Mouse (Mus musculus) liver, embryonic 13.5 days (tissue): ENCODE measurements around the gene Inhbe. TPM values are rescaled to one million over a fixed set of nuclear protein-coding genes. Genes with fewer than 3 reads are reported as not detected.

Source experiments
- ATAC-seq: fragments of 200-750 bp; cut with Nextera tagmentation; 2 replicates; pipeline ENCODE4 v1.8.0; 2017; ENCODE audit warnings: low read depth, mild to moderate bottlenecking, moderate number of reproducible peaks, moderate library complexity
- DNase-seq: peaks from one replicate; pipeline ENCODE4 v3.0.0; 2022
- H3K27ac ChIP-seq: fragments of 300-500 bp; sonication (generic); 2 replicates; pipeline ENCODE4 v1.5.1; 2015; ENCODE audit warnings: moderate library complexity, mild to moderate bottlenecking, inconsistent platforms
- H3K27me3 ChIP-seq: fragments of 300-500 bp; sonication (generic); 2 replicates; pipeline ENCODE4 v1.6.1; 2015; ENCODE audit warnings: mild to moderate bottlenecking, inconsistent platforms
- H3K36me3 ChIP-seq: fragments of 300-500 bp; sonication (generic); 2 replicates; pipeline ENCODE4 v1.6.1; 2015; ENCODE audit warnings: mild to moderate bottlenecking, inconsistent platforms
- H3K4me1 ChIP-seq: fragments of 300-500 bp; sonication (generic); replicated peaks from 2 replicates; pipeline ENCODE4 v1.6.1; 2015; ENCODE audit warnings: inconsistent platforms
- H3K4me2 ChIP-seq: fragments of 300-500 bp; sonication (generic); 2 replicates; pipeline ENCODE4 v1.6.1; 2015; ENCODE audit warnings: inconsistent platforms, mild to moderate bottlenecking, moderate library complexity
- H3K4me3 ChIP-seq: fragments of 300-500 bp; sonication (generic); replicated peaks from 2 replicates; pipeline ENCODE4 v1.5.1; 2015; ENCODE audit warnings: mild to moderate bottlenecking, inconsistent platforms
- H3K9ac ChIP-seq: fragments of 300-500 bp; sonication (generic); 2 replicates; pipeline ENCODE4 v1.6.1; 2015; ENCODE audit warnings: mild to moderate bottlenecking, inconsistent platforms
- H3K9me3 ChIP-seq: fragments of 300-500 bp; sonication (generic); replicated peaks from 2 replicates; pipeline ENCODE4 v1.6.1; 2016; ENCODE audit warnings: inconsistent platforms
- WGBS: fragments of 180-500 bp; shearing (Covaris S2); methylation state at CpG from one replicate; pipeline ENCODE4 v1.1.7; 2015; ENCODE audit not compliant: insufficient replicate concordance; 5-methylcytosine and 5-hydroxymethylcytosine counted together
- polyA plus RNA-seq: library from polyadenylated mRNA; unstranded; fragments of >200 nt; fragmentation: Nextera tagmentation; extraction: Ambion mirVana; gene quantifications from 2 replicates; pipeline ENCODE4 v1.2.1, GENCODE M21; 2015

Gene Inhbe
- polyA plus RNA-seq, 1 experiment from 2014 or later: 0.38 TPM

GRCm38 (mm10) chr10:127303136-127303535 is 51.1 kb downstream of the Inhbe start:
- Histone ChIP-seq H3K4me2 (no peak overlapping the region), H3K9ac (no peak overlapping the region), H3K4me1 (no peaks in the 10 kb centered on the region), H3K4me3 (no peak overlapping the region), H3K27me3 (no peaks in the 10 kb centered on the region), H3K9me3 (no peaks in the 10 kb centered on the region), H3K27ac (no peak overlapping the region), H3K36me3 (peaks cover 99% of the 10 kb centered on the region)
- DNase-seq: no peak
- WGBS: 90% methylated on average over 11 of the region's 11 CpGs
- ATAC-seq: no peak

GRCm38 (mm10) chr10:127300361-127300760 is 53.9 kb downstream of the Inhbe start:
- H3K9ac ChIP-seq: no peak overlapping the region
- no peak overlapping the region for H3K4me3 ChIP-seq
- peaks cover 99% of the 10 kb centered on the region for H3K36me3 ChIP-seq
- no peak for ATAC-seq
- no peak for DNase-seq
- WGBS: 86% methylated on average over 6 of the region's 6 CpGs
- no peak overlapping the region for H3K27ac ChIP-seq
- no peaks in the 10 kb centered on the region for H3K27me3 ChIP-seq
- H3K9me3 ChIP-seq: no peaks in the 10 kb centered on the region
- H3K4me1 ChIP-seq: peaks cover under 1% of the 10 kb centered on the region; the same call in 1 of the 2 replicates
- H3K4me2 ChIP-seq: no peak overlapping the region

Other genes with a start within 250 kb of the Inhbe start
- 45.6 and 49.0 TPM in 2 replicates for gene Os9, start 233.3 kb downstream of the Inhbe start, polyA plus RNA-seq
- gene B4galnt1, start 189.2 kb downstream of the Inhbe start, polyA plus RNA-seq: 9.3 and 11.0 TPM in 2 replicates
- gene Slc26a10, start 173.8 kb downstream of the Inhbe start, polyA plus RNA-seq: 1.8 and 2.1 TPM in 2 replicates
- gene Arhgef25, start 164.3 kb downstream of the Inhbe start, polyA plus RNA-seq: 8.1 and 8.2 TPM in 2 replicates
- gene Dtx3, start 158.7 kb downstream of the Inhbe start, polyA plus RNA-seq: 16.8 and 19.3 TPM in 2 replicates
- gene Pip4k2c, start 142.8 kb downstream of the Inhbe start, polyA plus RNA-seq: 39.8 and 45.8 TPM in 2 replicates
- gene Kif5a, start 91.1 kb downstream of the Inhbe start, polyA plus RNA-seq: 0.02 and 0.14 TPM in 2 replicates
- gene Dctn2, start 88.0 kb downstream of the Inhbe start, polyA plus RNA-seq: 80.0 and 80.1 TPM in 2 replicates
- 5.9 and 6.5 TPM in 2 replicates for gene Mbd6, start 65.4 kb downstream of the Inhbe start, polyA plus RNA-seq
- 150 and 166 TPM in 2 replicates for gene Mars, start 42.6 kb downstream of the Inhbe start, polyA plus RNA-seq
- 14.0 and 15.1 TPM in 2 replicates for gene Arhgap9, start 32.4 kb downstream of the Inhbe start, polyA plus RNA-seq
- 0.21 and 0.31 TPM in 2 replicates for gene Gli1, start 12.4 kb downstream of the Inhbe start, polyA plus RNA-seq
- 1.6 and 2.0 TPM in 2 replicates for gene Inhbc, start 16.0 kb upstream of the Inhbe start, polyA plus RNA-seq
- 14.4 and 15.3 TPM in 2 replicates for gene R3hdm2, start 25.9 kb upstream of the Inhbe start, polyA plus RNA-seq
- gene Stac3, start 147.3 kb upstream of the Inhbe start, polyA plus RNA-seq: 0.17 and 0.47 TPM in 2 replicates
- 1.9 and 2.8 TPM in 2 replicates for gene Ndufa4l2, start 160.6 kb upstream of the Inhbe start, polyA plus RNA-seq
- 133 and 142 TPM in 2 replicates for gene Shmt2, start 168.0 kb upstream of the Inhbe start, polyA plus RNA-seq
- gene Nxph4, start 180.1 kb upstream of the Inhbe start, polyA plus RNA-seq: 0.13 TPM in 2 replicates